Mouse (Mus musculus) forelimb bud, embryonic 11.5 days (tissue): ENCODE results near the gene Tpbgl.
A peak's percentile ranks its signal among the peaks of the same experiment; 100 is the strongest.

ENCODE experiments used
- DNase-seq: peaks from one replicate; pipeline ENCODE4 v3.0.0-alpha.2; 2012; ENCODE audit warnings: low read depth, low spot score

The Tpbgl gene

DNA sequence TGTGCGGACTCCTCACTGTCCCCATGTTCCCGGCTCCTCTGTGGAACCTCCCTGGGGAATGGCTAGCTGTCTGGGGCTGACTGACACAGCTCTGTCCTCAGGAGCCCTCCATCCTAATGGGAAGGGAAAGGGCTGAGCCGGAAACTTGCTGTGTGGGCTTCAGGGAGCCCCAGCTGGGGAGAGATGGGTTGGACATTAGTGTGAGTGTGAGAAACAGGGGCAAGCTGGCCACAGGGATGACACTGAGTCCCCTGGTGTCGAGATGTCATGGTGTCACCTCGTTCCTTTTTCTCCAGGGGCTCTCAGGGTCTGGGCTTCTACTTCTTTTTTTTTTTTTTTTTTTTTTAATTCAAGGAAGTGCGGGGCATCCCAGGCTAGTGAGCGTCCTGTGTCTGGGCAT is 44.6 kb downstream of the Tpbgl start:
- no peak for DNase-seq

DNA sequence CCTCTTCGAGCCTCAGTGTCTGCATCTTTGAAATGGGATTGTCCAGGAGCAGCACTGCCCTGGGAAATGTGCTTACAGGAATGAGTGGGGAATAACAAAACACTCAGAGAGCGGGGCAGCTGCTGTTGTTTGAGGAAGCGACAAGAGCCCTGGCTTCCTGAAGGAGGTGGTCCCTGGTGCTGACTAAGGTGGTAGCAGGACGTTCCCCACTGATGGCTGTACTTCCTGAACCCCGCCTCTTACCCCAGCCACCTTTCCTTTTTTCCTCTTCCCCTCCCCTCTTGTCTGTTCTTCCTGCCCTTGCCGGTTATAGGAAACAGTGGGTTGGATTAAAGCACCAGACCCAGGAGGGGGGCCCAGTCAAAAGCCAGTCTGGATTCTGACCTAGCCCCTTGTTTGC is 46.7 kb downstream of the Tpbgl start:
- DNase-seq, result no peak

DNA sequence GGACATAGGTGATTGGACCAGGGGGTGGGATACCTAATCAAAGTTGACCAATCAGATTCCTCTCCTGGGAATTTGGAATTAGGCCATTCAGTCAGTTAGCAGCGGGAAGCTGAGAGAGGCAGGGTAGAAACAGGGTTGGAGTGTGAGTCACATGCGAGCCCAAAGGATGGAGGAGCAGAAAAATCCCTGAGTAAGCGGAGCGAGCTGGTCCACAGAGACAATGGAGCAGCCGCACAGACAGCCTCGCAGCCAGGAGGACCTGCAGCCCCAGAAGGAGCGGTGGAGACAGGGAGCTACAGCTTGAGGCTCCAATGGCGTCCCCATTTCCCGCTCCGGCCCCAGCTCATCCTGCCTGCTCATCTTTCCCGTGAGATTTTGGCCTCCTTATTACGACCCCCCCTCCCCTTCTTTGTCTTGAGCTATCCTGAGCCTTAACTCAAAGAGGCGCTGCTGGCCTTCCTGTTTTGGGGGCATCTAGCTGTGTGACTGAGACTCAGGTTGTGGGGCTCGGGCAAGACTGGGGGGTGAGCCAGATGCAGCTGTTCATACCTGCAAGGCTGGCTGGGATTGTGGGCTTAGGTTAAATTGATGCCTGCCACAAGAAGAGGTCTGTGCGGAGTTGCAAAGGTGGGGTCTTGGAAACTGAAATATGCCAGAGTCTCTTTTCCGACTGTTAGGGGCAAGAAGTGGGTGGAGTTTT is 47.3 kb downstream of the Tpbgl start:
- DNase-seq, result peak; percentile 21

- no peak for DNase-seq
These were observed 48.7 kb downstream of the Tpbgl start for GRCm38 (mm10) chr7:99578246-99578645.
